Mouse (Mus musculus): Measurements from ENCODE around the gene Tbc1d22a. TPM values are rescaled to one million over a fixed set of nuclear protein-coding genes. Genes with fewer than 3 reads are reported as not detected.

Tbc1d22a gene
- polyA plus RNA-seq, 1 experiment from 2014 or later = 8.7 TPM

- Histone ChIP-seq H3K27me3 (ENCODE audit: control insufficient read depth, insufficient read depth, low read length) (0 out of 2 replicates have a peak, but pooled peaks cover 4% of the 10 kb centered on the region), H3K27ac (ENCODE audit: low read depth, low read length) (peak overlapping the region; percentile 46; the same call in 1 of the 2 replicates), H3K36me3 (ENCODE audit: control insufficient read depth, insufficient read depth, low read length) (no peaks in the 10 kb centered on the region), H3K4me2 (ENCODE audit: low read depth, low read length, severe bottlenecking) (peak overlapping the region; percentile 86), H3K9me3 (ENCODE audit: control insufficient read depth, low read length) (no peaks in the 10 kb centered on the region), H3K4me3 (ENCODE audit: low read depth, low read length) (peak overlapping the region; percentile 83), H3K9ac (ENCODE audit: low read length) (peak overlapping the region; percentile 92), H3K4me1 (replicated peaks; ENCODE audit: control insufficient read depth, insufficient read depth, low read length) (peaks cover 10% of the 10 kb centered on the region; the same call in 1 of the 2 replicates)
- ATAC-seq (replicated peaks; ENCODE audit: low FRiP score) (peak; percentile 54), DNase-seq (ENCODE audit: low spot score) (peak; percentile 75)
- under 1% methylated on average over 66 of the region's 70 CpGs for WGBS
Observed at GRCm38 (mm10) chr15:86184851-86185688, 29.2 kb upstream of the Tbc1d22a start.

GRCm38 (mm10) chr15:86185689-86186569 is 28.3 kb upstream of the Tbc1d22a start, which contains the start of gene Cerk:
TSS of gene Cerk (minus strand) at chr15:86186141.
- WGBS = 3% methylated on average over 43 of the region's 43 CpGs
- Histone ChIP-seq H3K9me3 (ENCODE audit: control insufficient read depth, low read length) (no peaks in the 10 kb centered on the region), H3K27me3 (ENCODE audit: control insufficient read depth, insufficient read depth, low read length) (0 out of 2 replicates have a peak, but pooled peaks cover 4% of the 10 kb centered on the region), H3K4me1 (replicated peaks; ENCODE audit: control insufficient read depth, insufficient read depth, low read length) (peaks cover 10% of the 10 kb centered on the region; the same call in 1 of the 2 replicates), H3K4me3 (ENCODE audit: low read depth, low read length) (peak within 1 kb of the TSS; percentile 83), H3K4me2 (ENCODE audit: low read depth, low read length, severe bottlenecking) (peak within 1 kb of the TSS; percentile 86), H3K27ac (ENCODE audit: low read depth, low read length) (peak within 1 kb of the TSS; percentile 46; the same call in 1 of the 2 replicates), H3K36me3 (ENCODE audit: control insufficient read depth, insufficient read depth, low read length) (no peaks in the 10 kb centered on the region), H3K9ac (ENCODE audit: low read length) (peak within 1 kb of the TSS; percentile 92)
- ATAC-seq (replicated peaks; ENCODE audit: low FRiP score) = peak; percentile 67
- DNase-seq (ENCODE audit: low spot score) = peak; percentile 76

- Histone ChIP-seq H3K27ac (ENCODE audit: low read depth, low read length) (no peak overlapping the region), H3K4me1 (replicated peaks; ENCODE audit: control insufficient read depth, insufficient read depth, low read length) (peaks cover 10% of the 10 kb centered on the region; the same call in 1 of the 2 replicates), H3K27me3 (ENCODE audit: control insufficient read depth, insufficient read depth, low read length) (0 out of 2 replicates have a peak, but pooled peaks cover 4% of the 10 kb centered on the region), H3K36me3 (ENCODE audit: control insufficient read depth, insufficient read depth, low read length) (no peaks in the 10 kb centered on the region), H3K9me3 (ENCODE audit: control insufficient read depth, low read length) (no peaks in the 10 kb centered on the region), H3K4me2 (ENCODE audit: low read depth, low read length, severe bottlenecking) (no peak overlapping the region), H3K9ac (ENCODE audit: low read length) (no peak overlapping the region), H3K4me3 (ENCODE audit: low read depth, low read length) (no peak overlapping the region)
- DNase-seq (ENCODE audit: low spot score) (no peak), ATAC-seq (replicated peaks; ENCODE audit: low FRiP score) (no peak)
- WGBS = 46% methylated on average over 3 of the region's 3 CpGs
Observed at GRCm38 (mm10) chr15:86186686-86187085, 27.6 kb upstream of the Tbc1d22a start.

GRCm38 (mm10) chr15:86188186-86188585 is 26.1 kb upstream of the Tbc1d22a start:
- H3K9me3 ChIP-seq (ENCODE audit: control insufficient read depth, low read length) = no peaks in the 10 kb centered on the region
- DNase-seq (ENCODE audit: low spot score) (no peak), ATAC-seq (replicated peaks; ENCODE audit: low FRiP score) (no peak)
- no peak overlapping the region for H3K4me2 ChIP-seq (ENCODE audit: low read depth, low read length, severe bottlenecking)
- H3K4me1 ChIP-seq (replicated peaks; ENCODE audit: control insufficient read depth, insufficient read depth, low read length) = peaks cover 10% of the 10 kb centered on the region; the same call in 1 of the 2 replicates
- H3K27ac ChIP-seq (ENCODE audit: low read depth, low read length) = peak overlapping the region; percentile 50; the same call in 1 of the 2 replicates
- no peaks in the 10 kb centered on the region for H3K36me3 ChIP-seq (ENCODE audit: control insufficient read depth, insufficient read depth, low read length)
- H3K27me3 ChIP-seq (ENCODE audit: control insufficient read depth, insufficient read depth, low read length) = 0 out of 2 replicates have a peak, but pooled peaks cover 4% of the 10 kb centered on the region
- WGBS = 34% methylated on average over 5 of the region's 5 CpGs
- H3K9ac ChIP-seq (ENCODE audit: low read length) = no peak overlapping the region
- no peak overlapping the region for H3K4me3 ChIP-seq (ENCODE audit: low read depth, low read length)

GRCm38 (mm10) chr15:86188746-86189470 is 25.4 kb upstream of the Tbc1d22a start:
- no peaks in the 10 kb centered on the region for H3K36me3 ChIP-seq (ENCODE audit: control insufficient read depth, insufficient read depth, low read length)
- H3K4me2 ChIP-seq (ENCODE audit: low read depth, low read length, severe bottlenecking) = no peak overlapping the region
- ATAC-seq (replicated peaks; ENCODE audit: low FRiP score) = no peak
- H3K4me1 ChIP-seq (replicated peaks; ENCODE audit: control insufficient read depth, insufficient read depth, low read length) = peaks cover 10% of the 10 kb centered on the region; the same call in 1 of the 2 replicates
- no peaks in the 10 kb centered on the region for H3K9me3 ChIP-seq (ENCODE audit: control insufficient read depth, low read length)
- DNase-seq (ENCODE audit: low spot score) = no peak
- WGBS = 41% methylated on average over 10 of the region's 10 CpGs
- H3K27me3 ChIP-seq (ENCODE audit: control insufficient read depth, insufficient read depth, low read length) = 0 out of 2 replicates have a peak, but pooled peaks cover 4% of the 10 kb centered on the region
- peak overlapping the region; percentile 50; the same call in 1 of the 2 replicates for H3K27ac ChIP-seq (ENCODE audit: low read depth, low read length)
- H3K9ac ChIP-seq (ENCODE audit: low read length) = no peak overlapping the region
- H3K4me3 ChIP-seq (ENCODE audit: low read depth, low read length) = no peak overlapping the region

- no peak for DNase-seq (ENCODE audit: low spot score)
- H3K36me3 ChIP-seq (ENCODE audit: control insufficient read depth, insufficient read depth, low read length) = no peaks in the 10 kb centered on the region
- WGBS = 81% methylated on average over 3 of the region's 3 CpGs
- no peak overlapping the region for H3K4me3 ChIP-seq (ENCODE audit: low read depth, low read length)
- no peak overlapping the region for H3K27ac ChIP-seq (ENCODE audit: low read depth, low read length)
- no peak overlapping the region for H3K9ac ChIP-seq (ENCODE audit: low read length)
- no peak for ATAC-seq (replicated peaks; ENCODE audit: low FRiP score)
- H3K4me2 ChIP-seq (ENCODE audit: low read depth, low read length, severe bottlenecking) = no peak overlapping the region
- H3K9me3 ChIP-seq (ENCODE audit: control insufficient read depth, low read length) = no peaks in the 10 kb centered on the region
- H3K4me1 ChIP-seq (replicated peaks; ENCODE audit: control insufficient read depth, insufficient read depth, low read length) = peaks cover 7% of the 10 kb centered on the region; the same call in 1 of the 2 replicates
- H3K27me3 ChIP-seq (ENCODE audit: control insufficient read depth, insufficient read depth, low read length) = 0 out of 2 replicates have a peak, but pooled peaks cover 2% of the 10 kb centered on the region
Observed at GRCm38 (mm10) chr15:86190387-86190786, 23.9 kb upstream of the Tbc1d22a start.

GRCm38 (mm10) chr15:86191505-86191904 is 22.8 kb upstream of the Tbc1d22a start:
- Histone ChIP-seq H3K4me1 (replicated peaks; ENCODE audit: control insufficient read depth, insufficient read depth, low read length) (peaks cover 7% of the 10 kb centered on the region; the same call in 1 of the 2 replicates), H3K4me3 (ENCODE audit: low read depth, low read length) (no peak overlapping the region), H3K27ac (ENCODE audit: low read depth, low read length) (no peak overlapping the region), H3K9me3 (ENCODE audit: control insufficient read depth, low read length) (no peaks in the 10 kb centered on the region), H3K36me3 (ENCODE audit: control insufficient read depth, insufficient read depth, low read length) (no peaks in the 10 kb centered on the region), H3K9ac (ENCODE audit: low read length) (no peak overlapping the region), H3K27me3 (ENCODE audit: control insufficient read depth, insufficient read depth, low read length) (0 out of 2 replicates have a peak, but pooled peaks cover 2% of the 10 kb centered on the region), H3K4me2 (ENCODE audit: low read depth, low read length, severe bottlenecking) (no peak overlapping the region)
- ATAC-seq (replicated peaks; ENCODE audit: low FRiP score) = no peak
- DNase-seq (ENCODE audit: low spot score) = no peak
- 56% methylated on average over 1 of the region's 1 CpGs for WGBS

Data from forebrain, embryonic 11.5 days (tissue).